Mouse (Mus musculus): Measurements from ENCODE around the gene Lat. TPM values are rescaled to one million over a fixed set of nuclear protein-coding genes. Genes with fewer than 3 reads are reported as not detected.

The Lat gene
- polyA plus RNA-seq, 1 experiment from 2014 or later: 2.4 TPM

- Histone ChIP-seq H3K27me3 (ENCODE audit: poor library complexity, severe bottlenecking) (no peaks in the 10 kb centered on the region), H3K9me3 (no peaks in the 10 kb centered on the region), H3K4me3 (no peak overlapping the region), H3K27ac (no peak overlapping the region), H3K36me3 (replicated peaks) (no peaks in the 10 kb centered on the region), H3K4me1 (peaks cover 28% of the 10 kb centered on the region)
- WGBS: 94% methylated on average over 6 of the region's 6 CpGs
- no peak for DNase-seq (ENCODE audit: extremely low spot score, low spot score)
Measured at GRCm38 (mm10) chr7:126357838-126358237, 11.5 kb downstream of the Lat start.

- Histone ChIP-seq H3K4me1 (peaks cover 28% of the 10 kb centered on the region), H3K4me3 (no peak overlapping the region), H3K27me3 (ENCODE audit: poor library complexity, severe bottlenecking) (no peaks in the 10 kb centered on the region), H3K36me3 (replicated peaks) (no peaks in the 10 kb centered on the region), H3K9me3 (no peaks in the 10 kb centered on the region), H3K27ac (peak overlapping the region; percentile 62)
- no peak for DNase-seq (ENCODE audit: extremely low spot score, low spot score)
- 47% methylated on average over 7 of the region's 7 CpGs for WGBS
Measured at GRCm38 (mm10) chr7:126356793-126357591, 12.4 kb downstream of the Lat start.

- Histone ChIP-seq H3K27ac (no peak overlapping the region), H3K4me3 (no peak overlapping the region), H3K27me3 (ENCODE audit: poor library complexity, severe bottlenecking) (no peaks in the 10 kb centered on the region), H3K4me1 (peaks cover 35% of the 10 kb centered on the region), H3K9me3 (no peaks in the 10 kb centered on the region), H3K36me3 (replicated peaks) (no peaks in the 10 kb centered on the region)
- no peak for DNase-seq (ENCODE audit: extremely low spot score, low spot score)
- 50% methylated on average over 5 of the region's 5 CpGs for WGBS
Measured at GRCm38 (mm10) chr7:126355847-126356597, 13.3 kb downstream of the Lat start.

- Histone ChIP-seq H3K4me3 (no peak overlapping the region), H3K9me3 (no peaks in the 10 kb centered on the region), H3K27me3 (ENCODE audit: poor library complexity, severe bottlenecking) (no peaks in the 10 kb centered on the region), H3K36me3 (replicated peaks) (no peaks in the 10 kb centered on the region), H3K27ac (0 out of 2 replicates have a peak overlapping the region, but pooled peaks have one; percentile 17), H3K4me1 (peaks cover 35% of the 10 kb centered on the region)
- WGBS: 58% methylated on average over 14 of the region's 14 CpGs
- no peak for DNase-seq (ENCODE audit: extremely low spot score, low spot score)
Measured at GRCm38 (mm10) chr7:126354738-126355614, 14.4 kb downstream of the Lat start.

- Histone ChIP-seq H3K9me3 (no peaks in the 10 kb centered on the region), H3K4me1 (peaks cover 35% of the 10 kb centered on the region), H3K27ac (no peak overlapping the region), H3K4me3 (no peak overlapping the region), H3K36me3 (replicated peaks) (no peaks in the 10 kb centered on the region), H3K27me3 (ENCODE audit: poor library complexity, severe bottlenecking) (no peaks in the 10 kb centered on the region)
- DNase-seq (ENCODE audit: extremely low spot score, low spot score): no peak
- WGBS: 97% methylated on average over 3 of the region's 3 CpGs
Measured at GRCm38 (mm10) chr7:126353994-126354365, 15.4 kb downstream of the Lat start.

GRCm38 (mm10) chr7:126353251-126353993, 15.9 kb downstream of the Lat start:
- Histone ChIP-seq H3K9me3 (no peaks in the 10 kb centered on the region), H3K4me1 (peaks cover 35% of the 10 kb centered on the region), H3K27ac (no peak overlapping the region), H3K27me3 (ENCODE audit: poor library complexity, severe bottlenecking) (no peaks in the 10 kb centered on the region), H3K36me3 (replicated peaks) (no peaks in the 10 kb centered on the region), H3K4me3 (no peak overlapping the region)
- DNase-seq (ENCODE audit: extremely low spot score, low spot score): no peak
- 67% methylated on average over 11 of the region's 11 CpGs for WGBS

GRCm38 (mm10) chr7:126351419-126351951, 17.9 kb downstream of the Lat start:
- no peak for DNase-seq (ENCODE audit: extremely low spot score, low spot score)
- H3K27me3 ChIP-seq (ENCODE audit: poor library complexity, severe bottlenecking): no peaks in the 10 kb centered on the region
- peaks cover 28% of the 10 kb centered on the region for H3K4me1 ChIP-seq
- no peak overlapping the region for H3K27ac ChIP-seq
- 67% methylated on average over 10 of the region's 10 CpGs for whole genome bisulfite sequencing
- H3K36me3 ChIP-seq (replicated peaks): no peaks in the 10 kb centered on the region
- no peaks in the 10 kb centered on the region for H3K9me3 ChIP-seq
- H3K4me3 ChIP-seq: no peak overlapping the region

GRCm38 (mm10) chr7:126350748-126351418, 18.5 kb downstream of the Lat start:
- no peak overlapping the region for H3K4me3 ChIP-seq
- H3K9me3 ChIP-seq: no peaks in the 10 kb centered on the region
- H3K4me1 ChIP-seq: peaks cover 22% of the 10 kb centered on the region
- no peaks in the 10 kb centered on the region for H3K36me3 ChIP-seq (replicated peaks)
- H3K27ac ChIP-seq: no peak overlapping the region
- DNase-seq (ENCODE audit: extremely low spot score, low spot score): no peak
- 72% methylated on average over 20 of the region's 20 CpGs for WGBS
- no peaks in the 10 kb centered on the region for H3K27me3 ChIP-seq (ENCODE audit: poor library complexity, severe bottlenecking)

GRCm38 (mm10) chr7:126348293-126348692, 21.1 kb downstream of the Lat start:
- H3K4me3 ChIP-seq: no peak overlapping the region
- H3K9me3 ChIP-seq: no peaks in the 10 kb centered on the region
- 84% methylated on average over 8 of the region's 8 CpGs for WGBS
- no peaks in the 10 kb centered on the region for H3K27me3 ChIP-seq (ENCODE audit: poor library complexity, severe bottlenecking)
- H3K36me3 ChIP-seq (replicated peaks): no peaks in the 10 kb centered on the region
- no peak for DNase-seq (ENCODE audit: extremely low spot score, low spot score)
- no peak overlapping the region for H3K27ac ChIP-seq
- H3K4me1 ChIP-seq: peaks cover 14% of the 10 kb centered on the region

GRCm38 (mm10) chr7:126347098-126347497, 22.3 kb downstream of the Lat start:
- DNase-seq (ENCODE audit: extremely low spot score, low spot score): no peak
- Histone ChIP-seq H3K27me3 (ENCODE audit: poor library complexity, severe bottlenecking) (no peaks in the 10 kb centered on the region), H3K4me3 (no peak overlapping the region), H3K9me3 (no peaks in the 10 kb centered on the region), H3K4me1 (peaks cover 14% of the 10 kb centered on the region), H3K27ac (no peak overlapping the region), H3K36me3 (replicated peaks) (no peaks in the 10 kb centered on the region)
- WGBS: 66% methylated on average over 1 of the region's 1 CpGs

- H3K27me3 ChIP-seq (ENCODE audit: poor library complexity, severe bottlenecking): no peaks in the 10 kb centered on the region
- peaks cover 6% of the 10 kb centered on the region; the same call in 1 of the 2 replicates for H3K4me1 ChIP-seq
- H3K4me3 ChIP-seq: no peak overlapping the region
- no peaks in the 10 kb centered on the region for H3K36me3 ChIP-seq (replicated peaks)
- DNase-seq (ENCODE audit: extremely low spot score, low spot score): no peak
- H3K27ac ChIP-seq: no peak overlapping the region
- WGBS: 65% methylated on average over 3 of the region's 3 CpGs
- no peaks in the 10 kb centered on the region for H3K9me3 ChIP-seq
Measured at GRCm38 (mm10) chr7:126345969-126346368, 23.4 kb downstream of the Lat start.

Measured in forebrain, embryonic 10.5 days (tissue).